Mouse (Mus musculus) E14TG2a.4 (cell line): ENCODE measurements around the gene Acss2.

ENCODE experiments used
- H3K27me3 ChIP-seq: 2 replicates; pipeline ENCODE4 v1.6.1; 2014; ENCODE audit warnings: low read length, control low read depth; ENCODE audit not compliant: insufficient read depth
- H3K36me3 ChIP-seq: 2 replicates; pipeline ENCODE4 v1.6.1; 2014; ENCODE audit warnings: low read length, control low read depth; ENCODE audit not compliant: insufficient read depth
- H3K4me1 ChIP-seq: replicated peaks from 2 replicates; pipeline ENCODE4 v1.6.1; 2014; ENCODE audit warnings: low read depth, low read length, control low read depth
- H3K4me3 ChIP-seq: replicated peaks from 2 replicates; pipeline ENCODE4 v1.5.1; 2014; ENCODE audit warnings: mild to moderate bottlenecking, low read length
- H3K9me3 ChIP-seq: 2 replicates; pipeline ENCODE4 v1.6.1; 2014; ENCODE audit warnings: low read length, control low read depth
- CTCF ChIP-seq: conservative IDR thresholded peaks from 2 replicates; pipeline ENCODE4 v1.5.1; 2014; ENCODE audit warnings: low read length
- NANOG ChIP-seq: IDR thresholded peaks from 2 replicates; pipeline ENCODE4 v1.6.1; 2014; ENCODE audit warnings: borderline replicate concordance, low read length, mixed read lengths
- POU5F1 ChIP-seq: IDR thresholded peaks from 2 replicates; pipeline ENCODE4 v1.6.1; 2014; ENCODE audit warnings: low read length, borderline replicate concordance

Acss2 gene

DNA sequence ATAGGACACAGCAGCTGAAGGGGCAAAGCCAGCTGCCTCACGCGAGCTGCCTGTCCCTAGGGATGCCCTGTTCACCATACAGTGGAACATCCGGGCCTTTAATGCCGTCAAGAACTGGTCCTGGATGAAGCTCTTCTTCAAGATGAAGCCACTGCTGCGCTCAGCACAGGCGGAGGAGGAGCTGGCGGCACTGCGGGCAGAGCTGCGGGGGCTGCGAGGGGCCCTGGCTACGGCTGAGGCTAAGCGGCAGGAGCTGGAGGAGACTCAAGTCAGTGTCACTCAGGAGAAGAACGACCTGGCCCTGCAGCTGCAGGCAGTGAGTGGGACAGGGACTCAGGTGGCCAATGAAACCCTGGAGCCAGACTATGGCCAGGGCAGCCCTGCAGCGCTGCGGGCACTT is 108.5 kb downstream of the Acss2 start:
- H3K36me3 ChIP-seq: no peaks in the 10 kb centered on the region
- TF ChIP-seq POU5F1 (no peak), NANOG (no peak), CTCF (no peak)
- H3K4me3 ChIP-seq: peak overlapping the region; percentile 23; the same call in 1 of the 2 replicates
- H3K4me1 ChIP-seq: peaks cover 80% of the 10 kb centered on the region
- peaks cover 63% of the 10 kb centered on the region for H3K27me3 ChIP-seq
- H3K9me3 ChIP-seq: no peaks in the 10 kb centered on the region

- peaks cover 68% of the 10 kb centered on the region for H3K27me3 ChIP-seq
- no peaks in the 10 kb centered on the region for H3K36me3 ChIP-seq
- peak overlapping the region; percentile 52 for H3K4me3 ChIP-seq
- TF ChIP-seq CTCF (peak; percentile 53), POU5F1 (no peak)
- H3K9me3 ChIP-seq: no peaks in the 10 kb centered on the region
- H3K4me1 ChIP-seq: peaks cover 81% of the 10 kb centered on the region
Observed at GRCm38 (mm10) chr2:155627030-155627738, 109.4 kb downstream of the Acss2 start.

GRCm38 (mm10) chr2:155628112-155628511 is 110.4 kb downstream of the Acss2 start:
- Histone ChIP-seq H3K27me3 (peaks cover 74% of the 10 kb centered on the region), H3K4me1 (peaks cover 82% of the 10 kb centered on the region), H3K4me3 (peak overlapping the region; percentile 77), H3K36me3 (no peaks in the 10 kb centered on the region), H3K9me3 (no peaks in the 10 kb centered on the region)
- no peak for TF ChIP-seq POU5F1
- no peak for TF ChIP-seq NANOG
- no peak; the same call in 1 of the 2 replicates for TF ChIP-seq CTCF

GRCm38 (mm10) chr2:155628519-155628918 is 110.8 kb downstream of the Acss2 start:
- H3K9me3 ChIP-seq: no peaks in the 10 kb centered on the region
- H3K27me3 ChIP-seq: peaks cover 74% of the 10 kb centered on the region
- TF ChIP-seq NANOG: no peak
- H3K4me1 ChIP-seq: peaks cover 82% of the 10 kb centered on the region
- peak overlapping the region; percentile 77 for H3K4me3 ChIP-seq
- peaks cover under 1% of the 10 kb centered on the region; the same call in 1 of the 2 replicates for H3K36me3 ChIP-seq

DNA sequence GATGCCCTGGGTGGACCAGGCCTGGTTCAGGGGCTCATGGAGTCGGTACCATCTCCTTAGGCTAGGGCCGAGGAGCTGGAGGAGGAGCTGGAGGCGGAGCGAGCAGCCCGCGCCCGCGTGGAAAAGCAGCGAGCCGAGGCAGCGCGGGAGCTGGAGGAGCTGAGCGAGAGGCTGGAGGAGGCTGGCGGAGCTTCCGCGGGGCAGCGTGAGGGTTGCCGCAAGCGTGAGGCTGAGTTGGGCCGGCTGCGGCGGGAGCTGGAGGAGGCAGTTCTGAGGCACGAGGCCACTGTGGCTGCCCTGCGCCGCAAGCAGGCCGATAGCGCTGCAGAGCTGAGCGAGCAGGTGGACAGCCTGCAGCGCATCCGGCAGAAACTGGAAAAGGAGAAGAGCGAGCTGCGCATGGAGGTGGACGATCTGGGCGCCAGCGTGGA is 111.5 kb downstream of the Acss2 start:
- Histone ChIP-seq H3K4me3 (peak overlapping the region; percentile 77), H3K4me1 (peaks cover 84% of the 10 kb centered on the region), H3K9me3 (no peaks in the 10 kb centered on the region), H3K36me3 (peaks cover 8% of the 10 kb centered on the region), H3K27me3 (peaks cover 78% of the 10 kb centered on the region)
- no peak for TF ChIP-seq NANOG
- no peak for TF ChIP-seq POU5F1
- TF ChIP-seq CTCF: no peak

DNA sequence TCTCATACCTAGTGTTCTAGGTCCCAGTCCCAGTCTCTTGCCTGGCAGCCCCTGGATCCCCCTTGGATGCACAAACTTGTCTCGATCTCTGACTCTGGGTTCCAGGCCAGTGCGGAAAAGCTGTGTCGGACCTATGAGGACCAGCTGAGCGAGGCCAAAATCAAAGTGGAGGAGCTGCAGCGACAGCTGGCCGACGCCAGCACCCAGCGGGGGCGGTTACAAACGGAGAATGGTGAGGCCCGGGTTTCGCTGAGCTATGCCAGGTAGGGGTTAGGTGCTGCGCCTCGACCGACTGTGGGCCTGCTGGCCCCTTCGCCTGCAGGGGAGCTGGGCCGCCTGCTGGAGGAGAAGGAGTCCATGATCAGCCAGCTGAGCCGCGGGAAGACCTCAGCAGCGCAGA is 112.4 kb downstream of the Acss2 start:
- H3K4me1 ChIP-seq: peaks cover 80% of the 10 kb centered on the region
- H3K9me3 ChIP-seq: no peaks in the 10 kb centered on the region
- H3K4me3 ChIP-seq: peak overlapping the region; percentile 69
- no peak for TF ChIP-seq POU5F1
- peaks cover 82% of the 10 kb centered on the region for H3K27me3 ChIP-seq
- H3K36me3 ChIP-seq: peaks cover 17% of the 10 kb centered on the region

DNA sequence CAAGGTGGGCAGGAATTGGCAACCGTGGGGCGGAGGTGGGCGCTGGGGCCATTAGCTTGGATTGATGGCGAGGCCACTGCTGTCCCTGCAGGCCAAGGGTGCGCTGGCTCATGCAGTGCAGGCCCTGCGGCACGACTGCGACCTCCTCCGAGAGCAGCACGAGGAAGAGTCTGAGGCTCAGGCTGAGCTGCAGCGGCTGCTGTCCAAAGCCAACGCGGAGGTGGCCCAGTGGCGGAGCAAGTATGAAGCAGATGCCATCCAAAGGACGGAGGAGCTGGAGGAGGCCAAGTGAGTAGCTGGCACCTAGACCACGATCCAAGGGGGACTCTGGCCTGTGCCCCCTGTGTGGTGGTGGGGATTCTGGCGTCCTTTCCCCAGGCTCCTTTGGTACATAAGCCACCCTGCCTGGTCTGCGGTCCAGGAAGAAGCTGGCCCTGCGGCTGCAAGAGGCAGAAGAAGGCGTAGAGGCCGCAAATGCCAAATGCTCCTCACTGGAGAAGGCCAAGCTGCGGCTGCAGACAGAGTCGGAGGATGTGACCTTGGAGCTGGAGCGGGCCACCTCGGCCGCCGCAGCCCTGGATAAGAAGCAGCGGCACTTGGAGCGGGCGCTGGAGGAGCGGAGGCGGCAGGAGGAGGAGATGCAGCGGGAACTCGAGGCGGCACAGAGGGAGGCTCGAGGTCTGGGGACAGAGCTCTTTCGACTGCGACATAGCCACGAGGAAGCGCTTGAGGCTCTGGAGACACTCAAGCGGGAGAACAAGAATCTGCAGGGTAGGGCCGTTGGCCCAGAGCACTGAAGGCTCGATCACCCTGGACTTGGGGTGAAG is 113.1 kb downstream of the Acss2 start:
- Histone ChIP-seq H3K27me3 (peaks cover 77% of the 10 kb centered on the region), H3K4me1 (peaks cover 76% of the 10 kb centered on the region), H3K4me3 (peak overlapping the region; percentile 69), H3K9me3 (no peaks in the 10 kb centered on the region), H3K36me3 (peaks cover 23% of the 10 kb centered on the region)
- TF ChIP-seq CTCF (0 out of 2 replicates have a peak, but pooled peaks have one; percentile 2), NANOG (no peak)

GRCm38 (mm10) chr2:155632138-155632936 is 114.6 kb downstream of the Acss2 start:
- no peaks in the 10 kb centered on the region for H3K9me3 ChIP-seq
- H3K27me3 ChIP-seq: peaks cover 72% of the 10 kb centered on the region
- H3K4me3 ChIP-seq: peak overlapping the region; percentile 68
- H3K4me1 ChIP-seq: peaks cover 68% of the 10 kb centered on the region
- H3K36me3 ChIP-seq: peaks cover 35% of the 10 kb centered on the region
- TF ChIP-seq NANOG (no peak), CTCF (no peak), POU5F1 (no peak)
